Mouse (Mus musculus): ENCODE results near the gene Kalrn.

DNA sequence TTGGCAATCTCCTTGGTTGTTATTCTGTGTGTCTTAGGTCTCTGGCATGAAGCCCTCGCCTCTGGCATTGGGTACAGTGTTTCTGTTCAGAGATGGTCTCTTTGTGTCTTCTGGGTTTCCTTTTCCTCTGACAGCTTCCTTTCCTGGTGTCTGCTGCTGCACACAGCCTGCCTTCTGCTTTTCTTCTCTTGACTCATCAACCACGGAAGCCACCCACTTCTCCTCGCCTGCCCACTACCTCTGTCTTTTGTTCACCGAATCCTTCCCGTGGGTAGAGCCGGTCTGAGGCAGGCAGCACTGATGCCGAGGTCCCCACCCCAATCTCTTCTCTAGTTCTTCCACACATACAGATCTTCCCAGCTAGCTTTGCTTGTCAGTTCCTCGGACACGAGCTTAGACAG lies 452.5 kb downstream of the Kalrn start:
- TF ChIP-seq POLR2A (IDR thresholded peaks at IDR 0.05; ENCODE audit: low read depth, low read length) = no peak
- no peak for TF ChIP-seq CTCF (IDR thresholded peaks at IDR 0.05; ENCODE audit: extremely low read depth, insufficient read length, insufficient replicate concordance, low read depth, low read length)
